Mouse (Mus musculus) T-helper 2 cell (primary cell): ENCODE measurements at regions not wholly inside any gene's neighbourhood (a gene's known extent, or its start where the extent isn't known, plus 50 kb on each side); places are given as distances from the start of the nearest gene placed in this dataset.

ENCODE experiments used
- in situ Hi-C: fragments of 300-600 bp; cut with MboI, MseI; formaldehyde crosslinking; loops from one replicate; pipeline ENCODE4 v1.15.1; 2025; ENCODE audit warnings: high pct_unique_total_duplicates

DNA sequence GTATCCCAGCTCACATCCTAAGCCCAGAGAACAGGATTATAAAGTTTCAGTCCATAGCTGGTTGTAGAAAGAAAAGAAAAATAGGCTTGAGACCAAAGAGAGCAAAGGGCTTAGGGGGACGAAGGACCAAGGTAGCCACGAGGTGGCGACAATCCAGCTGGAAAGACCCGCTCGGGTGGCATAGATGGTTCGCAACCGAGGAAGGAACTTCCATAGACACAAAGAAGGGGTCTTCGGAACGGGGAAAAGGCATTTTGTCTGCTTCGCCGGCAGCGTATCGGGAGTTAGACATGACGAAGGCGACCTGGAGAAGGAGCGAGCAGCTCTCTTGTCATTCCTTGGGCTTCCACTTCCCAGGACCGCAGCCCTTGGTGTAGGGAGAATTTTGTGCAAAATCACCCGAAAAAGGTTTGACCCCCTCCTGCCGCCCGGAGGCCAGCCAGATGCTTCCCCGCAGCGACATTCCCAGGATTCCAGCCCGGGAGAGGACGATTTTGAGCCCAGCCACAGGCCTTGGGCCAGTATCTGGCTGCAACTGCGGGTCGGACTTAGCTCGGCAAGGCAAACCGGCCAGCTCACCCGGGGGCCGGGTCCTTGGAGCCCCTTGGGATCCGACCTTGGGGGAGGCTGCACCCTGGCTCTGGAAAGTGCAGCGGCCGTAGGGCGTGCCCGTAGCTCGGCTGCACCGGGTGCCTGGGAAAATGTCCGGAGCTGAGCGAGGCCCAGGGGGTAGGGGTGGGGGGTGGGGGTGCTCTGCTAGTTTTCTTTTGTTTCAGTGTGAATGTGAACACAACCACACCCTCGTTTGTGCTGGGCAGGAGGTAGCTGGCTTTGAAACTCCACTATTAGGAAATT lies 184.5 kb upstream of the Foxn2 start:
- in situ Hi-C loops, result loop anchor here (25.0 kb wide), 1 partner anchor 381 kb away; no protein-coding TSS in a partner anchor

DNA sequence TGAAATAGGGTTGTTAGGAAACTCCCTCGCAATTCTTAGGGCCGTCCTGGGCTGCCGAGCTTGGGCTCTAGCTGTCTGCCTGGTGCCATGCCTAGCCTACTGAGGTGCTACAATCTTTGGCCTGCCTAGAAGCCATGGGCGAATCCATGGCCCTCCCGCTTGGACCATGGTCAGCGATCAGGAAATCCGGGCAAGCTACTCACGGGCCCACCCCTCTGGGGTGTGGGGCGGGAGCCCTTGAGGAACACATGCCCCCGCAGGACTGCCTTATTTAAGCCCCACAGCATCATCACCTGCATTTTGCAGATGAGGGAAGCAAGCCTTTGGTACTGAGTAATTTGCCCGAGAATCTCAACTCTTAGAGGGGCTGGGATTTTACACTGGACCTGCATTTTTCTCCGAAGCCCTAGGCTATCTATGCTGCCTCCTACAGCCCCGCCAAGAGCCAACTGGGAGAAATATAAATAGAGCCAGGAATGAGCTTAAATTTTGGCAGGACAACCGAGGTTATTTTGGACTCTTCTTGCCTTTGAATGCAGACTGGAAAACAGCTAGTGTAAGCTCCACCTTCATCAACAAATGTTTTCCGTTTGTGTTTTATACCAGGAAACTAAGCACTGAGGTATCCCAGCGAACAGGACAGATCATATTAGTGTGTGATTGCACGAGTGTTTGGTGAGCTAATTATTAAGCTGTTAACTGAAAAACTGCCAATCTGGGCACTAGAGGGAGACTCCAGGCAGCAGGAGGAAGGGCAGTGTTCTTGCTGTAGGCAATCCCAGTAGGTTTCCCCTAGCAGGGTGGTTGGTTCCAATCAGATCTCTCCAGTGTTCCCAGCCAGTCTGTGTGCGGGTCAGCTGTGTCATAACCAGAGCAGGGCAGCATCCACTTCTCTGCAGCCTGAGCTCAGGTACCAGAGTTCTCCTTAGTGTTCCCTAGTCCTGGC lies 183.6 kb upstream of the Foxn2 start:
- in situ Hi-C loops, result loop anchor here (25.0 kb wide), 1 partner anchor 380 kb away; no protein-coding TSS in a partner anchor

GRCm38 (mm10) chr17:88258361-88258796 lies 182.1 kb upstream of the Foxn2 start:
- in situ Hi-C loops, result loop anchor here (25.0 kb wide), 1 partner anchor 379 kb away; no protein-coding TSS in a partner anchor

DNA sequence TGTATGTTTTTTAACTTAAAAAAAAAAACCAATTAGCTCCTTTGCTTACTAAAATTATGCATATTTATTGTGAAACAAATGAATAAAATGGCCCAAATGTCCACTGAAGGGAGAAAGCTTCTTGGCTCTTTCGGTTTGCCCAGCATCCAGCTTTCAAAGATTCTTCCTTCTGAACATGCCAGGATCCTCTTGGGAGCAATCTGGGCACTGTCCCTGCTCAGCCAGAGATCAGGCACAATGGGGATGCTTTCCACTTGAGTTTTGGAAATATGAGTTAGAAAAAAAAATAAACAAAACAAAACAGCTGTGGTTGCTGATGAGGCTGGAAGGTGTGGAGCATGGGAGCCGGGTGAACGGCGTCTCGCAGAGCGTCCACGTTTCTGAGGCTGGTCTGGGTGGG lies 180.3 kb upstream of the Foxn2 start:
- in situ Hi-C loops, result loop anchor here (5.0 to 25.0 kb wide), 3 partner anchors 47 to 377 kb away; no protein-coding TSS in a partner anchor

DNA sequence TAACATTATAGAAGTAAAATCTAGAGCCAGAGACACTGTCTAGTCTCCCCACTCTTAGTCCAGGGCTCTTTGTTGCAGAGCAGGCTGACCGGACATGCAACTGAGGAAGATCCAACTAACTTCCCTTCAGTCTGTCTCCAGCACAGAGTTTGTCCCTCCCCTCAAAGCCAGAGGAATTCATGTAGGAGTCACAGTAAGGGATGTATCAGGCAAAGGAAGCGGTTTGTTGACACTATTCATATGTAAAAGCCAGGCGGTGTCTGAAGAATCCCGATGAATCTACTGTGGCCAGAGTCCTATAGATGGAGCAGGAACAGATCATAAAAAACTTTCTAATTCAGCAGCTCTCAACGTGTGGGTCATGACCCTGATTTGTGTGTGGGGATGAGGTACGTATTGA lies 179.7 kb upstream of the Foxn2 start:
- in situ Hi-C loops, result loop anchor here (5.0 to 25.0 kb wide), 3 partner anchors 46 to 376 kb away; no protein-coding TSS in a partner anchor

DNA sequence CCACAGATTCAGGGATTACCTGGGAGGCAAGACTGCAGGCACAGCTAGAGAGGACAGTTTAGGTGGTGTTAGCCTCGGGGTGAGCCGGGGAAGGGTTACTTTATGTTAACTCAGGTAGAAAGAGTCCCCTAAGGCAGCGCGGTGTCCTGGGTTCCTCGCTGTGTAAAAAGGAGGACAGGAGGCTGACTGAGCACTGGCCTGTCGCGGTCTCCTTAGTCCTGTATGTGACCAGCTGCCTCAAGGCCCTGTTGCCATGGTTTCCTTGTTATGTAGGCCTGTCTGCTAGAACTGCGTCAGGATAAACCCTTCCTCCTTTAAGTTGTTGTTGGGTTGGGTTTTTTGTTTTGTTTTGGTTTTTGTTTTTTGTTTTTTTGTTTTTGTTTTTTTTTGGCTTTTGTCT lies 179.0 kb upstream of the Foxn2 start:
- in situ Hi-C loops, result loop anchor here (5.0 to 25.0 kb wide), 3 partner anchors 46 to 376 kb away; no protein-coding TSS in a partner anchor

GRCm38 (mm10) chr17:88262326-88263187 lies 178.0 kb upstream of the Foxn2 start:
- in situ Hi-C loops, result loop anchor here (5.0 to 25.0 kb wide), 3 partner anchors 45 to 375 kb away; no protein-coding TSS in a partner anchor

- in situ Hi-C loops, result loop anchor here (25.0 kb wide), 1 partner anchor 372 kb away; no protein-coding TSS in a partner anchor
Observed at GRCm38 (mm10) chr17:88265291-88265690, 175.2 kb upstream of the Foxn2 start.

- in situ Hi-C loops, result loop anchor here (25.0 kb wide), 1 partner anchor 369 kb away; no protein-coding TSS in a partner anchor
Observed at GRCm38 (mm10) chr17:88268216-88268615, 172.3 kb upstream of the Foxn2 start.

DNA sequence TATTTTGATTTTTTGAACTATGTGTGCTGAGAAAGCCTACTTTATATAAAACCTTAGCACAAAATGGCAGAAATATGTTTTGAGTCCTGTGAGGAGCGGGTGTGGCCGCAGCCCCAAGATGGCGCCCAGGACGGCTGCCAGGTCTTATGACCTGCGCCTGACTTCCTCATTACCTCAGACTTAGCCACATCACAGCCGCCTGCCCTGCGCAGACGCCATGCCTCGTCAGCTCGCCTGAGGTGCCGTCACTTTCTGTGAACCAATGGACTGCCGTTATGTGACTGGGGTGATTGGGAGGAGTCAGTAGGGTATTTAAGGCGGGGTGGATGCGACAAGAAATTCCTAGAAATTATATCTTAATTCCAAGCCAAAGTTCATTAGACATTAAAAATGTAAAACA lies 171.7 kb upstream of the Foxn2 start:
- in situ Hi-C loops, result loop anchor here (25.0 kb wide), 1 partner anchor 368 kb away; no protein-coding TSS in a partner anchor

DNA sequence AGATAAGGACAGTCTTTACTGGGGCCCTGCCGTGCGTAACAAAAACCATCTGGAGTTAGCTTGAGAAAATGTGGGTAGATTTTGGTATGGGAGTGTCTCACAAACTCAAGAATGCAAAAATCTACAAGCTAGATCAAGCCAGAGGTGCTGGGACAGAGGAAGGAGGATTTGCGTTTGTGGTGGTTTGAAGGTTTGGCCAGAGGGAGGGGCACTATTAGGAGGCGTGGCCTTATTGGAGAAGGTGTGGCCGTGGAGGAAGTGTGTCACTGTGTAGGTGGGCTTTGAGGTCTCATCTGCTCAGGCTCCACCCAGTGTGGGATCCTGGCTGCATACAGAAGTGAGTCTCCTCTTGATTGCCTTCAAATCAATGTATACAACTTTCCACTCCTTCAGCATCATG lies 169.6 kb upstream of the Foxn2 start:
- in situ Hi-C loops, result loop anchor here (5.0 to 25.0 kb wide), 2 partner anchors 94 to 366 kb away; no protein-coding TSS in a partner anchor

DNA sequence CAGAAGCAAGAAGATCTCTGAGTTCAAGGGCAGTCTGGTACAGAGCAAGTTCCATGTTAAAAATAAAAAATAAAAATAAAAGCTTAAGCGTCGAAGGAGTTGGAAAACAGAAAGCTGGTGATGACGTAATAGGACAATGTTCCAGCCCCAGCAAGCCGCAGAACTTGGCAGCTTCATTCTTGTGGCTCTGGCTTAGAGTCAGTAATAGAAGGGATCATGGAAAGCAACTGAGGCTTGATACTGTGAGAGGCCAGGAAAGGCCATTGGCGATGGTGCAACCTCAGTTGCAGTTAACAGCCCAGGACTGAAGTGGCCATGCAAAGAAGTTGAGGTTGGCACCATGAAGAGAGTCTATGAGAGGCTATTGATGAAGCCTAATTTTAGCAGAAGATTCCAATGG lies 168.3 kb upstream of the Foxn2 start:
- in situ Hi-C loops, result loop anchor here (5.0 to 25.0 kb wide), 2 partner anchors 95 to 365 kb away; no protein-coding TSS in a partner anchor

DNA sequence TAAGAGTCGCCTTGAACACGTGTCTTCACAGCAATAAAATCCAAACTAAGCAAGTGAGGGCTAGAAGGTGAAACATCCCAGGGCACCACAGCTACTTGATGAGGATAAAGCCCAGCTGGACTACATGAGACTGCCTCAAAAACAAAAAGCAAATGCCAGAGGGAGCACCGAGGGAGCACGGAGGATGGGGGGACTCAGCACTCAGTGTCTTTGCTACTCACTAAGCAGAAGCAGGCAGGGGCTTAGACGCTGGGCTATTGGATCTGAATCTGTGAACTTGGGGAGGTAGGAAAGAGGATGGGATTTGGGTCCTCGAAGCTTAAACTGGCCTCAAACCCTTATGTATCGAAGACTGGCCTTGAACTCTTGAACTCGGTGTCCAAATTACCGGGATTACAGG lies 167.0 kb upstream of the Foxn2 start:
- in situ Hi-C loops, result loop anchor here (5.0 to 25.0 kb wide), 2 partner anchors 96 to 364 kb away; no protein-coding TSS in a partner anchor

GRCm38 (mm10) chr17:88274003-88274698 lies 166.4 kb upstream of the Foxn2 start:
- in situ Hi-C loops, result loop anchor here (5.0 to 25.0 kb wide), 2 partner anchors 97 to 363 kb away; no protein-coding TSS in a partner anchor

DNA sequence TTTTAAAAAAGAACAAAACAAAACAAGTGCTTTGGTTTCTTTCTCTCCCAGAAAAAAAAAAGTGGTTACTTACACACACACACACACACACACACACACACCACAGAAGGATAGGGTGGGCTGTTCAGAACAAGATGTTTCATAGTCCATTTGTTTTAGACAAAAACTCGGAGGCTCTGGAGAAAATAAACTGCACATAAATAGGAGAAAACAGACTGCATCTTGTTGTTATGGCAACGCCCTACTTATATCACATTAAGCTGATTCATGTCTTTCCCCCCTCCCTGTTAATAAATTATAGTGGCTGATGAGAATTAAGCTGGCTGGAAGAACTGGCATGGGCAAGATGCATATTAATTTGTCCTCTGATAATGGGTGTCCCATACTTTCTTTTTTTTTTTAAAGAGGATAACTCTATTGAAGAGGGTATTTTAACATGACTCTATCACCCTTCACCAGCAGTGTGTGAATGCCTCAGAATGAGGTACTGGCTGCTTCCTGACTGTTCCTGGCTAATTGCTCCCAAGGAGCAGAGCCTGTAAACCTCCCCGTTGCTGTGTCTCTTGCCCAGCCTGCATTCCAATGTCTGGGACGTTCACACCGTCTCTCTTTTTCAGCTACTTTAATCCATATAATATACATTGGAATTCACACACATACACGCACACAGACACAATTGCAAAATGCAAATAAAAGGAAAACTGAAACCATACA lies 165.6 kb upstream of the Foxn2 start:
- in situ Hi-C loops, result loop anchor here (5.0 to 25.0 kb wide), 2 partner anchors 98 to 362 kb away; no protein-coding TSS in a partner anchor

DNA sequence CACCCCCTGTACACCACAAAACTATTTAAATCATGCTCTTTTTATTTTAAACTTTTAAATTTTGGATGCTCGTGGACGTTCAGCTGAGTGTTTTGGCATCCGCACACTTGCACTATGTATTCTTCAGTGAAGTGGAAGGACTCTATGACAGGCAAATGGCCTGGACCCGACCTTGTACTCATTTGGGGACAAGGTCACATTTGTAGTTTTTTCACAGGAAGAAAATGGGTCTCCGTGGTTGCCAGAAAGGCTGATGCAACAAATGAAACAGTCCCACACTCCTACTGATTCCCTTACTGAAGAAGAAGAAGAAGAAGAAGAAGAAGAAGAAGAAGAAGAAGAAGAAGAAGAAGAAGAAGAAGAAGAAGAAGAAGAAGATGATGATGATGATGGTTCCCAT lies 160.9 kb upstream of the Foxn2 start:
- in situ Hi-C loops, result no loop called here

- in situ Hi-C loops, result no loop called here
Observed at GRCm38 (mm10) chr17:88282711-88283110, 157.8 kb upstream of the Foxn2 start.

GRCm38 (mm10) chr17:88284477-88284876 lies 156.0 kb upstream of the Foxn2 start:
- in situ Hi-C loops, result no loop called here

- in situ Hi-C loops, result no loop called here
Observed at GRCm38 (mm10) chr17:88287861-88288260, 152.7 kb upstream of the Foxn2 start.
